Mouse (Mus musculus) B cell, adult 62 days (primary cell): ENCODE measurements around the gene Vps72. TPM values are rescaled to one million over a fixed set of nuclear protein-coding genes. Genes with fewer than 3 reads are reported as not detected.

Source experiments
- total RNA-seq: library from RNA; stranded (reverse); gene quantifications from 4 replicates; pipeline ENCODE4 v1.2.4, GENCODE M21; 2023

The Vps72 gene
- total RNA-seq, result 49.9 to 62.3 TPM (median 55.4 TPM) in 4 replicates

GRCm38 (mm10) chr3:95110911-95111726 is at the start of gene Vps72:
Gene Vps72 (plus strand): TSS chr3:95111022.

GRCm38 (mm10) chr3:95106338-95107117 is 4.3 kb upstream of the Vps72 start, which contains the start of gene Pip5k1a:
Gene Pip5k1a (minus strand): TSS chr3:95106930.

GRCm38 (mm10) chr3:95124246-95124645 is 13.4 kb downstream of the Vps72 start, which contains the start of gene Tmod4:
Gene Tmod4 (plus strand): TSS chr3:95124476.

GRCm38 (mm10) chr3:95133680-95134101 is 22.9 kb downstream of the Vps72 start, which contains the start of the genes Scnm1 and Lysmd1:
Gene Scnm1 (minus strand): TSS chr3:95134011.
Gene Lysmd1 (plus strand): TSS chr3:95134088.

GRCm38 (mm10) chr3:95141952-95142616 is 31.3 kb downstream of the Vps72 start, which contains the start of gene Tnfaip8l2:
Gene Tnfaip8l2 (minus strand): TSS chr3:95142360.

GRCm38 (mm10) chr3:95159987-95160963 is 49.5 kb downstream of the Vps72 start, which contains the start of gene Sema6c:
Gene Sema6c (plus strand): TSS chr3:95160457.

Other genes with a start within 250 kb of the Vps72 start
- 206 to 234 TPM (median 230 TPM) in 4 replicates for gene Psmb4, start 224.1 kb upstream of the Vps72 start, total RNA-seq
- gene Selenbp1, start 178.0 kb upstream of the Vps72 start, total RNA-seq, result 1.6 to 4.3 TPM (median 3.3 TPM) in 4 replicates
- gene Rfx5, start 156.9 kb upstream of the Vps72 start, total RNA-seq, result 109 to 126 TPM (median 115 TPM) in 4 replicates
- 72.1 to 98.3 TPM (median 78.7 TPM) in 4 replicates for gene Pi4kb, start 136.3 kb upstream of the Vps72 start, total RNA-seq
- 48.1 to 60.2 TPM (median 52.1 TPM) in 4 replicates for gene Zfp687, start 95.6 kb upstream of the Vps72 start, total RNA-seq
- 111 to 141 TPM (median 125 TPM) in 4 replicates for gene Psmd4, start 68.4 kb upstream of the Vps72 start, total RNA-seq
- 33.8 to 38.5 TPM (median 35.8 TPM) in 4 replicates for gene Pip5k1a, start 4.1 kb upstream of the Vps72 start, total RNA-seq
- gene Tmod4, start 13.5 kb downstream of the Vps72 start, total RNA-seq, result 1.1 to 2.9 TPM (median 2.2 TPM) in 4 replicates
- 62.4 to 85.5 TPM (median 67.5 TPM) in 4 replicates for gene Scnm1, start 23.0 kb downstream of the Vps72 start, total RNA-seq
- 5.7 to 6.9 TPM (median 6.4 TPM) in 4 replicates for gene Lysmd1, start 23.1 kb downstream of the Vps72 start, total RNA-seq
- 21.7 to 31.8 TPM (median 29.5 TPM) in 4 replicates for gene Tnfaip8l2, start 31.3 kb downstream of the Vps72 start, total RNA-seq
- gene Sema6c, start 49.4 kb downstream of the Vps72 start, total RNA-seq, result 0.37 to 2.0 TPM (median 1.5 TPM) in 3 of 4 replicates, not detected in the other
- gene Gabpb2, start 106.9 kb downstream of the Vps72 start, total RNA-seq, result 76.5 to 77.1 TPM (median 76.8 TPM) in 4 replicates
- 183 to 200 TPM (median 191 TPM) in 4 replicates for gene Cdc42se1, start 117.7 kb downstream of the Vps72 start, total RNA-seq
- gene Mllt11, start 121.1 kb downstream of the Vps72 start, total RNA-seq, result 5.0 to 8.0 TPM (median 6.1 TPM) in 4 replicates
- not detected in 4 replicates for gene Gm128, start 130.6 kb downstream of the Vps72 start, total RNA-seq
- not detected in 4 replicates for gene Bnipl, start 140.2 kb downstream of the Vps72 start, total RNA-seq
- gene Mindy1, start 170.3 kb downstream of the Vps72 start, total RNA-seq, result 29.3 to 34.5 TPM (median 31.6 TPM) in 4 replicates
- 10.5 to 12.0 TPM (median 11.5 TPM) in 4 replicates for gene Prune1, start 171.1 kb downstream of the Vps72 start, total RNA-seq
- gene Anxa9, start 196.2 kb downstream of the Vps72 start, total RNA-seq, result 1.3 to 2.2 TPM (median 1.9 TPM) in 4 replicates
- gene Cers2, start 203.8 kb downstream of the Vps72 start, total RNA-seq, result 127 to 147 TPM (median 132 TPM) in 4 replicates
- gene Setdb1, start 246.2 kb downstream of the Vps72 start, total RNA-seq, result 31.0 to 36.5 TPM (median 35.8 TPM) in 4 replicates